Mouse (Mus musculus) A20 (cell line): ENCODE results near the gene Mtm1.
A peak's percentile ranks its signal among the peaks of the same experiment; 100 is the strongest.

ENCODE experiments used
- DNase-seq: peaks from one replicate; pipeline ENCODE4 v3.0.0-alpha.2; 2011; ENCODE audit warnings: low read depth, low spot score

Gene Mtm1

GRCm38 (mm10) chrX:71285473-71285872, 74.9 kb downstream of the Mtm1 start:
- DNase-seq = no peak

- no peak for DNase-seq
Observed at GRCm38 (mm10) chrX:71287088-71287487, 76.5 kb downstream of the Mtm1 start.

GRCm38 (mm10) chrX:71294191-71294590, 83.6 kb downstream of the Mtm1 start:
- DNase-seq = no peak

- peak; percentile 37 for DNase-seq
Observed at GRCm38 (mm10) chrX:71296005-71296404, 85.4 kb downstream of the Mtm1 start.

- no peak for DNase-seq
Observed at GRCm38 (mm10) chrX:71302148-71302547, 91.6 kb downstream of the Mtm1 start.

GRCm38 (mm10) chrX:71311229-71311628, 100.7 kb downstream of the Mtm1 start:
- peak; percentile 68 for DNase-seq

- no peak for DNase-seq
Observed at GRCm38 (mm10) chrX:71314380-71314779, 103.8 kb downstream of the Mtm1 start.

- peak; percentile 35 for DNase-seq
Observed at GRCm38 (mm10) chrX:71352033-71352432, 141.5 kb downstream of the Mtm1 start.

GRCm38 (mm10) chrX:71355331-71355730, 144.8 kb downstream of the Mtm1 start:
- no peak for DNase-seq

- DNase-seq = peak; percentile 72
Observed at GRCm38 (mm10) chrX:71361793-71362192, 151.2 kb downstream of the Mtm1 start.

GRCm38 (mm10) chrX:71364062-71364461, 153.5 kb downstream of the Mtm1 start:
- peak; percentile 6 for DNase-seq

GRCm38 (mm10) chrX:71364554-71364991, 154.0 kb downstream of the Mtm1 start, which contains the start of gene Mtmr1:
Gene Mtmr1, plus strand, starts transcription at chrX:71364760.
- DNase-seq = peak; percentile 84

- DNase-seq = no peak
Observed at GRCm38 (mm10) chrX:71365011-71365410, 154.4 kb downstream of the Mtm1 start.
